Mouse (Mus musculus) adrenal gland, postnatal 25 days (tissue): ENCODE measurements around the gene Auh. TPM values are rescaled to one million over a fixed set of nuclear protein-coding genes. Genes with fewer than 3 reads are reported as not detected.

Source experiments
- DNase-seq: peaks from one replicate; pipeline ENCODE4 v3.0.0; 2021; ENCODE audit warnings: mixed read lengths
- total RNA-seq: library from RNA; stranded (reverse); gene quantifications from 2 replicates; pipeline ENCODE4 v1.2.3, GENCODE M21; 2021

Gene Auh
- total RNA-seq, 1 experiment from 2014 or later = 158 TPM

GRCm38 (mm10) chr13:52921966-52922365, 7.5 kb downstream of the Auh start:
- DNase-seq = no peak

GRCm38 (mm10) chr13:52921065-52921825, 8.2 kb downstream of the Auh start:
- no peak for DNase-seq

GRCm38 (mm10) chr13:52919790-52920352, 9.6 kb downstream of the Auh start:
- DNase-seq = no peak

GRCm38 (mm10) chr13:52918333-52918732, 11.1 kb downstream of the Auh start:
- DNase-seq = no peak

GRCm38 (mm10) chr13:52914591-52915110, 14.8 kb downstream of the Auh start:
- DNase-seq = no peak

- no peak for DNase-seq
These were observed 15.6 kb downstream of the Auh start for GRCm38 (mm10) chr13:52913926-52914325.

GRCm38 (mm10) chr13:52912495-52912894, 17.0 kb downstream of the Auh start:
- DNase-seq = no peak

GRCm38 (mm10) chr13:52911259-52911658, 18.2 kb downstream of the Auh start:
- no peak for DNase-seq

GRCm38 (mm10) chr13:52906296-52906695, 23.2 kb downstream of the Auh start:
- DNase-seq = no peak

GRCm38 (mm10) chr13:52904175-52904574, 25.3 kb downstream of the Auh start:
- no peak for DNase-seq

GRCm38 (mm10) chr13:52903767-52904166, 25.7 kb downstream of the Auh start:
- DNase-seq = no peak

GRCm38 (mm10) chr13:52902517-52902916, 27.0 kb downstream of the Auh start:
- DNase-seq = no peak

- no peak for DNase-seq
These were observed 29.8 kb downstream of the Auh start for GRCm38 (mm10) chr13:52899664-52900063.

GRCm38 (mm10) chr13:52897806-52898205, 31.7 kb downstream of the Auh start:
- no peak for DNase-seq

- peak; percentile 59 for DNase-seq
These were observed 36.7 kb downstream of the Auh start for GRCm38 (mm10) chr13:52892791-52893190.

- DNase-seq = peak; percentile 69
These were observed 37.4 kb downstream of the Auh start for GRCm38 (mm10) chr13:52892065-52892503.

- no peak for DNase-seq
These were observed 39.2 kb downstream of the Auh start for GRCm38 (mm10) chr13:52890313-52890712.

- no peak for DNase-seq
These were observed 42.7 kb downstream of the Auh start for GRCm38 (mm10) chr13:52886779-52887178.

GRCm38 (mm10) chr13:52883960-52884326, 45.5 kb downstream of the Auh start:
- no peak for DNase-seq

GRCm38 (mm10) chr13:52883084-52883959, 46.2 kb downstream of the Auh start:
- no peak for DNase-seq

GRCm38 (mm10) chr13:52880386-52880785, 49.1 kb downstream of the Auh start:
- no peak for DNase-seq

- DNase-seq = peak; percentile 47
These were observed 49.6 kb downstream of the Auh start for GRCm38 (mm10) chr13:52879918-52880317.

GRCm38 (mm10) chr13:52879291-52879690, 50.2 kb downstream of the Auh start:
- DNase-seq = no peak
